Mouse (Mus musculus): Measurements from ENCODE around the gene Olfr1033.
"Not testable (repeated sequence)": the region's sequence is repeated elsewhere in the genome, so short reads cannot be mapped to it uniquely, and the experiment has no call there.

GRCm38 (mm10) chr2:86073692-86074091, 53.3 kb downstream of the Olfr1033 start, which contains the start of gene Olfr1036:
- TF ChIP-seq CTCF (IDR thresholded peaks at IDR 0.05; ENCODE audit: low read depth, low read length); POLR2A (IDR thresholded peaks at IDR 0.05; ENCODE audit: extremely low read depth, insufficient read depth, low read length): not testable (repeated sequence)

Measured in liver, adult 2 months (tissue).